Mouse (Mus musculus) neural tube, embryonic 10.5 days (tissue): Measurements from ENCODE around the gene Os9.
"Not testable (repeated sequence)": the region's sequence is repeated elsewhere in the genome, so short reads cannot be mapped to it uniquely, and the experiment has no call there.

ENCODE experiments used
- DNase-seq: peaks from one replicate; pipeline ENCODE4 v3.0.0-alpha.2; 2017; ENCODE audit warnings: low spot score; ENCODE audit errors: extremely low spot score

Gene Os9

GRCm38 (mm10) chr10:127121066-127121477 is at the start of gene Os9:
Gene Os9 (minus strand): TSS chr10:127121131.
- DNase-seq = peak; percentile 94

- peak; percentile 44 for DNase-seq
Observed at GRCm38 (mm10) chr10:127170002-127170401, 49.1 kb upstream of the Os9 start.

GRCm38 (mm10) chr10:127167614-127168192 is 46.8 kb upstream of the Os9 start:
- DNase-seq = no peak

- no peak for DNase-seq
Observed at GRCm38 (mm10) chr10:127166771-127167613, 46.1 kb upstream of the Os9 start.

GRCm38 (mm10) chr10:127166404-127166715 is 45.4 kb upstream of the Os9 start:
- no peak for DNase-seq

- peak; percentile 68 for DNase-seq
Observed at GRCm38 (mm10) chr10:127165654-127166403, 44.9 kb upstream of the Os9 start.

- DNase-seq = peak; percentile 83
Observed at GRCm38 (mm10) chr10:127165354-127165653, 44.4 kb upstream of the Os9 start.

- DNase-seq = peak; percentile 86
Observed at GRCm38 (mm10) chr10:127164631-127165353, 43.9 kb upstream of the Os9 start, which contains the start of gene B4galnt1. Gene B4galnt1 (plus strand): TSS chr10:127165225.

GRCm38 (mm10) chr10:127164190-127164589 is 43.3 kb upstream of the Os9 start:
- no peak for DNase-seq

GRCm38 (mm10) chr10:127162771-127163261 is 41.9 kb upstream of the Os9 start:
- not testable (repeated sequence) for DNase-seq

- DNase-seq = no peak
Observed at GRCm38 (mm10) chr10:127160728-127161127, 39.8 kb upstream of the Os9 start.

GRCm38 (mm10) chr10:127160081-127160480 is 39.1 kb upstream of the Os9 start:
- no peak for DNase-seq

GRCm38 (mm10) chr10:127158471-127158870 is 37.5 kb upstream of the Os9 start:
- DNase-seq = no peak

- DNase-seq = no peak
Observed at GRCm38 (mm10) chr10:127156511-127156910, 35.6 kb upstream of the Os9 start.

- DNase-seq = no peak
Observed at GRCm38 (mm10) chr10:127156089-127156488, 35.2 kb upstream of the Os9 start.

GRCm38 (mm10) chr10:127154652-127155051 is 33.7 kb upstream of the Os9 start:
- DNase-seq = no peak

- DNase-seq = no peak
Observed at GRCm38 (mm10) chr10:127154241-127154640, 33.3 kb upstream of the Os9 start.

GRCm38 (mm10) chr10:127153323-127153722 is 32.4 kb upstream of the Os9 start:
- DNase-seq = no peak

GRCm38 (mm10) chr10:127152556-127152955 is 31.6 kb upstream of the Os9 start:
- not testable (repeated sequence) for DNase-seq

GRCm38 (mm10) chr10:127151233-127151632 is 30.3 kb upstream of the Os9 start:
- DNase-seq = not testable (repeated sequence)

GRCm38 (mm10) chr10:127150471-127150872 is 29.5 kb upstream of the Os9 start:
- no peak for DNase-seq
